Mouse (Mus musculus): ENCODE data around the gene Naxe. TPM values are rescaled to one million over a fixed set of nuclear protein-coding genes. Genes with fewer than 3 reads are reported as not detected.

Gene Naxe
- 76.1 and 83.0 TPM in 2 replicates for polyA plus RNA-seq (2012; ENCODE audit: insufficient read depth, insufficient read length, missing spikeins)

DNA sequence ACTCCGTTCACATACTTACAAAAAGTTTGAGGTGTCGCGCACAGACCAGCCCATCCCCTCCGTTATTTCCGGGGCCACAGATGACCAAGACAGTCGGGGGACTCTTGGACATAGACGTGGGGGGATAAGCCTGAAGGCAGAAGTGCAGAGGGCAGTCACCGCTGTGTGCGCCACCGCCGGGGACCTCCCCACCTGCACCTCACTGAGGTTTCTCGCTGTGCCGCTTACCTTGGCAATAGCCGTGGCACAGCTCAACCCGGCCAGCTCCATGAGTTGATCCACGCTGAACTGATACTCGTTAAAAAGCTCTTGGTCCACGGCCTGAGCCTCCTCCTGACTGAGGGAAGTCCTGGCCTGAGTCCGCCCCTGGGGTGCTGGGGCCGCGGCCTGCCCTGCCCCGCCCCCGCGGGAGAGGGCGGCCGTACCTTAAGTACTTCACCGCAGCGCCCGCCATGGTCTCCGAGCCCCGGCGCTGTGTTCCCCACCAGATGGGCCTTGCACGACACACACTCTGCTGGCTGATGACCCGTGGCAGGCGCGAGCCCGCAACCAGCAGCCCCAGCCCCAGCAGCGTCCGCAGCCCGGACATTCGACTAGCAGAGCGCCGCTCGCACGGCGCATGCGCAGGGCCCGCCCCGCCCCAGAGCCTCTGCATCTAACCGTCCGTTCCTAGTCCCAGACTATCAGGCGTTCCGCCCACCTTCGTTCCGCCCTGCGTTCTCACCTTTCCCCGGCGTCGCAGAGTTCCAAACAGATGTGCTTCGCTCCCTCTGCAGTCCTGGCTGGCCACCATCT, at the start of gene Naxe:
Gene Naxe, minus strand, starts transcription at position 594 of the 795 bp plus-strand sequence.
- Histone ChIP-seq H3K4me1 (ENCODE audit: control insufficient read depth, insufficient read depth, low read length) (peaks cover 6% of the 10 kb centered on the region; the same call in 1 of the 2 replicates), H3K4me3 (ENCODE audit: insufficient read depth, low read length) (peak within 1 kb of the TSS; percentile 95), H3K27ac (ENCODE audit: insufficient read depth, low read depth, low read length) (peak within 1 kb of the TSS; percentile 53; the same call in 1 of the 2 replicates)
- no peak for TF ChIP-seq POLR2A (IDR thresholded peaks at IDR 0.05; ENCODE audit: borderline replicate concordance, low read depth, low read length)
- no peak for TF ChIP-seq CTCF (IDR thresholded peaks at IDR 0.05; ENCODE audit: low read depth, low read length)

DNA sequence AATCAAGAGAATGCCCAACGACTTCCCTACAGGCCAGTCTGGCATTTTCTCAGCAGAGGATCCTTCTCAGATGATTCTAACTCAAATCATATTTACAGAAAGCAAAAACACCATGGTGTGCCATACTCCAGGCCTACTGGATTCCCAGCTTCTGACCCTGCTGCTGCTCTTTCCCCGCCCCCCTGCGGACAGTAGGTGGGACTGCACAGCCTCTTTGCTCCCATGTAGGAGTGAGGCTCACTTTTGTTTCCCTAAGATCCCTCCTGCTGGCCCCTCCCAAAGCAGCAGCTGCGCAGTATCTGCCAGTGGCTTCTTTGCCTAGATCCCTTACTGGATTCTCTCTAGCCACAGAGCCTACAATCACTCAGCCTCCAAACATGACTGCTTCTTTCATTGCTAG, 47.8 kb upstream of the Naxe start:
- Histone ChIP-seq H3K4me3 (ENCODE audit: insufficient read depth, low read length) (no peak overlapping the region), H3K4me1 (ENCODE audit: control insufficient read depth, insufficient read depth, low read length) (peaks cover 24% of the 10 kb centered on the region), H3K27ac (ENCODE audit: insufficient read depth, low read depth, low read length) (no peak overlapping the region)
- TF ChIP-seq CTCF (IDR thresholded peaks at IDR 0.05; ENCODE audit: low read depth, low read length) = no peak
- TF ChIP-seq POLR2A (IDR thresholded peaks at IDR 0.05; ENCODE audit: borderline replicate concordance, low read depth, low read length) = no peak

DNA sequence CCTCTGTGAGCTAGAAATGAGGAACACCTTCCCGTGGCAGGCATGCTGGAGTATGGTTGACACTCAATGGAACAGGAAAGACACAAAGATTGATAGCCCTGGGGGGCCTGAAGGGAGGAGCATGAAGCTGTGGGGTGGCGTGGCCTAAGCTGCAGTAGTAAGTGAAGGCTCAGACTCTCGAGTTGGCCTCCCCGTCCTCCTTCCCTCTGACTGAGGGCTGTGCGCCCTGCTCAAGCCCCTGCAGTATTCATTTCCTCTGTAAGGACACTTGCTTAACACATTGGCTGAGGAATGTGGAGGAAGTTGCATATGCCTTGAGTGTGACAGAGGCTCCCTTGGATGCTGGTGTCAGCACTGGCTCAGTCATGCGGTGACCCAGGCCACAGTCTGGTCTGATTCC, 44.3 kb upstream of the Naxe start:
- H3K4me3 ChIP-seq (ENCODE audit: insufficient read depth, low read length) = no peak overlapping the region
- H3K27ac ChIP-seq (ENCODE audit: insufficient read depth, low read depth, low read length) = peak overlapping the region; percentile 92
- TF ChIP-seq POLR2A (IDR thresholded peaks at IDR 0.05; ENCODE audit: borderline replicate concordance, low read depth, low read length) (no peak), CTCF (IDR thresholded peaks at IDR 0.05; ENCODE audit: low read depth, low read length) (no peak)
- H3K4me1 ChIP-seq (ENCODE audit: control insufficient read depth, insufficient read depth, low read length) = peaks cover 42% of the 10 kb centered on the region

DNA sequence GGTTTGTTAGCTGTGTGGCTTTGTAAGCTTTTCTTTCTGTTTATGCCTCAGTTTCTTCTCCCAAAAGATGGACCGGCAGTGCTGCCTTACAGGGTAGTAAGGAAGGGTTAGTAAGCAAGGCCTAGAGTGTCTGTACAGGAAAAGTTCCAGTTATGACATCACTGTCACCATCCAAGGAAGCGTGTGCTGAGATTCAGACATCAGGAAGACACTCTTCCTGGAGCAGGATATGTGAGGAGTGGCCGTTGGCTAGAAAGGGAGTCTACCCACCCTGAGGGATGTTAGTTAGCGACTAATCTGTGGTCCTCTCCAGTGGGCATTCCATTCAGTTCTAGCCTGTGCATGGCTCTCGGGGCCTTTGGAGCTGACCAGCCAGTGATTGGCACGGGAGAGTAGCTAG, 43.9 kb upstream of the Naxe start:
- no peak overlapping the region for H3K4me3 ChIP-seq (ENCODE audit: insufficient read depth, low read length)
- peak overlapping the region; percentile 92 for H3K27ac ChIP-seq (ENCODE audit: insufficient read depth, low read depth, low read length)
- peaks cover 46% of the 10 kb centered on the region for H3K4me1 ChIP-seq (ENCODE audit: control insufficient read depth, insufficient read depth, low read length)
- no peak for TF ChIP-seq POLR2A (IDR thresholded peaks at IDR 0.05; ENCODE audit: borderline replicate concordance, low read depth, low read length)
- no peak for TF ChIP-seq CTCF (IDR thresholded peaks at IDR 0.05; ENCODE audit: low read depth, low read length)

DNA sequence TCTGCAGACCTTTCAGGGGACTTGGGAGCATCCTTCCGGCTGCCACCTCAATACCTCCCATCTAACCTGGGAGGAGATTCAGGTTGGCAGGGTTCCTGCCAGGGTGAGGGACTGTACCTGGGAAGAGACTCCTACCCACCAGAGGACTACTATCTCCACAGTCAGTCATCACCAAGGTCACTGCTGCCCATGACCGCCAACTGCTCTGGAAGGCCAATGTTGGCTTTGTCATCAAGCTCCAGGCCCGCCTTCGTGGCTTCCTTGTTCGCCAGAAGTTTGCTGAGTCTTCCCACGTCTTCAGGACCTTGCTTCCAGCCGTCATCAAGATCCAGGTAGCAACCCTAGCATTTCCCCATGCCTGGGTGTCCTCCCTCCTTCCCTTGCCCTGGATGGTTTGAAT, 43.4 kb upstream of the Naxe start:
- H3K4me1 ChIP-seq (ENCODE audit: control insufficient read depth, insufficient read depth, low read length) = peaks cover 51% of the 10 kb centered on the region
- TF ChIP-seq CTCF (IDR thresholded peaks at IDR 0.05; ENCODE audit: low read depth, low read length) (no peak), POLR2A (IDR thresholded peaks at IDR 0.05; ENCODE audit: borderline replicate concordance, low read depth, low read length) (no peak)
- no peak overlapping the region for H3K4me3 ChIP-seq (ENCODE audit: insufficient read depth, low read length)
- H3K27ac ChIP-seq (ENCODE audit: insufficient read depth, low read depth, low read length) = peak overlapping the region; percentile 92

DNA sequence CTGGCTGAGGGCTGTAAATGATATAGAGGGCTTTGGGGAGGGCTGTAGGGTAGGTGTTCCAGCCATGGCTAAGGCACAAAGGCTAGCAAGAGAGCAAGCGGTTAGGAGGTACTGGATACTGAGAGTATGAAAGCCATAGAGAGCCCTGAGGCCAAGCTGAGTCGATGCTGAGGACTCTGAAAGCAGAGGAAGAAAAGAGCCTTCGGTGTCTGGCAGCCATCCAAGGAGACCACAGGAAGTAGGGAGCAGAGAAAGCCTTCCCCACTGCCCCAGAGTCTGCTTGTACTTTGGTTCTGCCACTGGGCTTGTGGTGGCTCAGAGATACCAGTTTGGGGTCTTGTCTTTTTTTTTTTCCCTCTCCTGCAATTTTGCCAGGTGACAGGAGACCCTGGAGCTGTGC, 42.0 kb upstream of the Naxe start:
- H3K4me1 ChIP-seq (ENCODE audit: control insufficient read depth, insufficient read depth, low read length) = peaks cover 51% of the 10 kb centered on the region
- peak overlapping the region; percentile 29; the same call in 1 of the 2 replicates for H3K27ac ChIP-seq (ENCODE audit: insufficient read depth, low read depth, low read length)
- TF ChIP-seq CTCF (IDR thresholded peaks at IDR 0.05; ENCODE audit: low read depth, low read length) (no peak), POLR2A (IDR thresholded peaks at IDR 0.05; ENCODE audit: borderline replicate concordance, low read depth, low read length) (no peak)
- no peak overlapping the region for H3K4me3 ChIP-seq (ENCODE audit: insufficient read depth, low read length)

DNA sequence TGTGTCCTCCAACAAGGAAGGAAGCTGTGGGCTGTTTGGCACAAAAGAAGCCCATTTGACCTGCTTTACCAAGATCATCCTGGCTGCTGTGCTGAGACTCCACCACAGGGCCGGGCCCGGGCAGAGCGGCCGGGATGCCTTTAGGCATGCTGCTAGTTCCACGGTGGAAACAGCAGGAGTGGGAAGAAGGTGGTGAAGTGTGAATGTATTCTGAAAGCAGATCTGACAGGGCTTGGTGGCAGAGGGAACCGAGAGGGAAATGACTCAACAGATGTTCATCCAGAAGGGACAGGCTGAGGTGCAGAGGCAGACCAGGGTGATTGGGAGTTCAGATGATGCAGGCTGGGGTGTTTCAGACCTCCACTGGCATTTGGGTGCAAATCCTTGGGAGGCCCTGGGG, 39.4 kb upstream of the Naxe start:
- H3K4me1 ChIP-seq (ENCODE audit: control insufficient read depth, insufficient read depth, low read length) = peaks cover 42% of the 10 kb centered on the region
- H3K27ac ChIP-seq (ENCODE audit: insufficient read depth, low read depth, low read length) = peak overlapping the region; percentile 43
- H3K4me3 ChIP-seq (ENCODE audit: insufficient read depth, low read length) = no peak overlapping the region
- TF ChIP-seq POLR2A (IDR thresholded peaks at IDR 0.05; ENCODE audit: borderline replicate concordance, low read depth, low read length) (no peak), CTCF (IDR thresholded peaks at IDR 0.05; ENCODE audit: low read depth, low read length) (no peak)

DNA sequence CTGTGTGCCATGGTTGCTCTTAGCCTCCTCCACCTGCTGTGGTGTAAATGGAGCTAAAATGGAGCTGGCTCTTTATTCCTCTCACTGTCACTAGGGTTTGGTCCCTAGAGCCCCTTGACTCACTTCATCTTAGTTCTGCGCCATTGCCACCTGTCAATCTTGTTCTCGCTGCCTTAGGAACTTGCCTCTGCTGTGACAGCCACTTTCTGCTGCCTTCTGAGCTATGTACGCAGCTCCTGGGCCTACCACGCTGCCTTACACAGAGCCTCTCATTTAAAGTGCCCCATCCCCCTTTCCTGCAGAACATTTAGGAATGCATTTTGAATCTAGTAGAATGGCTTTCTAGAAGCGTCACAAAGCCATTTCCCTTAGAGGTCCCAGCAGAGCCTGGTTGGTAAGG, 35.8 kb upstream of the Naxe start:
- no peak for TF ChIP-seq POLR2A (IDR thresholded peaks at IDR 0.05; ENCODE audit: borderline replicate concordance, low read depth, low read length)
- TF ChIP-seq CTCF (IDR thresholded peaks at IDR 0.05; ENCODE audit: low read depth, low read length) = no peak
- peaks cover 15% of the 10 kb centered on the region for H3K4me1 ChIP-seq (ENCODE audit: control insufficient read depth, insufficient read depth, low read length)
- no peak overlapping the region for H3K27ac ChIP-seq (ENCODE audit: insufficient read depth, low read depth, low read length)
- no peak overlapping the region for H3K4me3 ChIP-seq (ENCODE audit: insufficient read depth, low read length)

DNA sequence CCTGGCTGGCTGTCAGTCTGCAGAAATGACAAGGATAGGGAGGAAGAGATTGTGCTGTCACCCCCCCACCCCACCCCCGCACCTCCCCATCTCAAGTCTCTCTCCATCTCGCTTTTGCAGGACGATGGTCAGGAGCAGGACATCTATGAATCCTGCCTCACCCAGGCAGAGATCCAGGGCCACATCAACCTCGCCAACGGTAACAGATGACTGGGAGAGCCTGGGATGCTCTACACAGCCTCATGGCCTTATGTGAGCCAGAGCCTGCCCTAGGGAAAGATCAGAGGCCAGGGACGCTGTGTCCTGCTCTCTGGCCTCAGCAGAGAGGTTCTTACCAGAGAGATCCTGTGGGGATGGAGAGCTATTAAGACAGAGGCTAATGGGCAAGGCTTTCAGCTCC, 32.3 kb upstream of the Naxe start:
- Histone ChIP-seq H3K27ac (ENCODE audit: insufficient read depth, low read depth, low read length) (no peak overlapping the region), H3K4me3 (ENCODE audit: insufficient read depth, low read length) (no peak overlapping the region), H3K4me1 (ENCODE audit: control insufficient read depth, insufficient read depth, low read length) (no peaks in the 10 kb centered on the region)
- TF ChIP-seq CTCF (IDR thresholded peaks at IDR 0.05; ENCODE audit: low read depth, low read length) (no peak), POLR2A (IDR thresholded peaks at IDR 0.05; ENCODE audit: borderline replicate concordance, low read depth, low read length) (no peak)

DNA sequence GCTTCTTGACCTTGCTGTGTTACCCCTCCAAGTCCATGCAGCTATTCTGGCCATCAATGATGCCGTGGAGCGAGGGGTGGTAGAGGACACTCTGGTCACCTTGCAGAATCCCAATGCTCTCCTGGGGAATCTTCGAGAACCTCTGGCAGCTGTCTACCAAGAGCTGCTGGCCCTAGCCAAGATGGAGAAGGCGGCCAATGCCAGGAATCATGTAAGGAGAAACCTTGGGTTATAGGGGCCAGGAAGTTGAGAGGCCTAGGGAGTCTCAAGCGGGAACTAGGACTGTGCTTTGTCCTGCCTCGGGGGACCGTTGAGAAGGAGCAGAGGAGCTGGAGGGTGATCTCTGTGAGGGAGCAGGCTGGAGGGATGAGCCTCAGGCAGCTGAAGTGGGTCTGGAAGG, 31.8 kb upstream of the Naxe start:
- Histone ChIP-seq H3K4me3 (ENCODE audit: insufficient read depth, low read length) (no peak overlapping the region), H3K4me1 (ENCODE audit: control insufficient read depth, insufficient read depth, low read length) (no peaks in the 10 kb centered on the region), H3K27ac (ENCODE audit: insufficient read depth, low read depth, low read length) (no peak overlapping the region)
- TF ChIP-seq CTCF (IDR thresholded peaks at IDR 0.05; ENCODE audit: low read depth, low read length) (no peak), POLR2A (IDR thresholded peaks at IDR 0.05; ENCODE audit: borderline replicate concordance, low read depth, low read length) (no peak)
